Comparison of ENCODE assay signal across 11 mouse cellular contexts in genomic region chr15:97965311-97966045, GRCm38 (mm10). TPM values are rescaled to one million over a fixed set of nuclear protein-coding genes. Genes with fewer than 3 reads are reported as not detected.
DNase-seq lines count a peak whose midpoint lies in the region; ATAC-seq and TF ChIP-seq lines count a peak whose summit lies in the region.
"Had no signal": no experiment of that assay in that cellular context is flagged by ENCODE, and none has a peak within 500 bp of the region (broad histone marks: within the 10 kb centered on the region; RNA-seq: fewer than 3 reads in every experiment).

No protein-coding gene starts in this region.

- H3K27me3 ChIP-seq in forebrain, embryonic 13.5 days = no peaks in the 10 kb centered on the region
- no peaks in the 10 kb centered on the region for H3K27me3 ChIP-seq in hindbrain, postnatal 0 days (ENCODE audit: insufficient read depth, low read length)

- H3K36me3 ChIP-seq in forebrain, embryonic 13.5 days (ENCODE audit: poor library complexity, severe bottlenecking) = no peaks in the 10 kb centered on the region; the same call in 1 of the 2 replicates
- 0 out of 2 replicates have a peak, but pooled peaks cover 5% of the 10 kb centered on the region for H3K36me3 ChIP-seq in hindbrain, postnatal 0 days (ENCODE audit: insufficient read depth, low read length)

- intact Hi-C loops in left cerebral cortex, adult 2 months (cut with DNase I) = no loop called here

- peak overlapping the region; percentile 72 for H3K4me2 ChIP-seq in forebrain, embryonic 13.5 days
- peak overlapping the region; percentile 66 for H3K4me2 ChIP-seq in hindbrain, postnatal 0 days (ENCODE audit: low read depth, low read length)

- DNase-seq in retina, postnatal 1 day = peak; percentile 66
- no peak for DNase-seq in retina, embryonic 14.5 days (ENCODE audit: low spot score)
- DNase-seq in hindbrain, postnatal 0 days (ENCODE audit: low spot score) = peak; percentile 50
- no peak for DNase-seq in right cerebral cortex, postnatal 14 days
- DNase-seq in urinary bladder, adult 2 months (ENCODE audit: low spot score) = no peak
- DNase-seq in left cerebral cortex, adult 2 months (ENCODE audit: extremely low spot score in 1 of 2, low spot score in 2 of 2) = no peak
- DNase-seq: kidney, postnatal 14 days; lung, adult 18-20 months; thymus, postnatal 25 days had no signal

- H3K4me3 ChIP-seq in forebrain, embryonic 13.5 days = 0 out of 2 replicates have a peak overlapping the region, but pooled peaks have one; percentile 55
- H3K4me3 ChIP-seq in hindbrain, postnatal 0 days (ENCODE audit: low read length) = peak overlapping the region; percentile 55
- no peak overlapping the region for H3K4me3 ChIP-seq in left cerebral cortex, adult 2 months

- peaks cover 19% of the 10 kb centered on the region for H3K4me1 ChIP-seq in forebrain, embryonic 13.5 days
- 0 out of 2 replicates have a peak, but pooled peaks cover 8% of the 10 kb centered on the region for H3K4me1 ChIP-seq in hindbrain, postnatal 0 days (ENCODE audit: insufficient read depth, low read length)

- WGBS in forebrain, embryonic 13.5 days = 52% methylated on average over 17 of the region's 17 CpGs
- WGBS in hindbrain, postnatal 0 days = 55% methylated on average over 17 of the region's 17 CpGs

- peak overlapping the region; percentile 74; the same call in 1 of the 2 replicates for H3K9ac ChIP-seq in forebrain, embryonic 13.5 days
- no peak overlapping the region for H3K9ac ChIP-seq in hindbrain, postnatal 0 days (replicated peaks; ENCODE audit: low read length)

- H3K27ac ChIP-seq in forebrain, embryonic 13.5 days = no peak overlapping the region
- H3K27ac ChIP-seq in hindbrain, postnatal 0 days = peak overlapping the region; percentile 81
- no peak overlapping the region for H3K27ac ChIP-seq in left cerebral cortex, adult 2 months

- no peak for TF ChIP-seq CTCF in hindbrain, postnatal 0 days (IDR thresholded peaks at IDR 0.05; ENCODE audit: low read depth)
- TF ChIP-seq CTCF in left cerebral cortex, adult 2 months (IDR thresholded peaks at IDR 0.05) = no peak

- H3K9me3 ChIP-seq in forebrain, embryonic 13.5 days (replicated peaks) = no peaks in the 10 kb centered on the region
- no peaks in the 10 kb centered on the region for H3K9me3 ChIP-seq in hindbrain, postnatal 0 days (ENCODE audit: low read length)

- no peak for ATAC-seq in forebrain, embryonic 13.5 days
- no peak for ATAC-seq in hindbrain, postnatal 0 days

RNA-seq across cellular contexts. Expression of gene Tmem106c, which starts 1.5 kb away (rescaled TPM):
- polyA plus RNA-seq in forebrain, embryonic 13.5 days (2015; fragmentation: Nextera tagmentation; extraction: Ambion mirVana) = 46.9 and 56.2 TPM in 2 replicates
- total RNA-seq in hindbrain, postnatal 0 days (2014; rRNA removed) = 53.7 and 57.9 TPM in 2 replicates
- polyA plus RNA-seq in hindbrain, postnatal 0 days (2015; fragmentation: Nextera tagmentation; extraction: Ambion mirVana) = 55.9 and 57.9 TPM in 2 replicates
- 65.7 and 80.9 TPM in 2 replicates for polyA plus RNA-seq in urinary bladder, adult 2 months (2012; rRNA removed)
- total RNA-seq in left cerebral cortex, adult 2 months (2021) = 10 to 100 TPM; 26.6 to 31.7 TPM

RNA-seq across cellular contexts. Expression of gene Col2a1, which starts 39.0 kb away (rescaled TPM):
- 31.8 and 39.6 TPM in 2 replicates for polyA plus RNA-seq in forebrain, embryonic 13.5 days (2015; fragmentation: Nextera tagmentation; extraction: Ambion mirVana)
- total RNA-seq in hindbrain, postnatal 0 days (2014; rRNA removed) = 19.3 and 28.9 TPM in 2 replicates
- 7.4 and 8.1 TPM in 2 replicates for polyA plus RNA-seq in hindbrain, postnatal 0 days (2015; fragmentation: Nextera tagmentation; extraction: Ambion mirVana)
- polyA plus RNA-seq in urinary bladder, adult 2 months (2012; rRNA removed) = 0.08 and 0.10 TPM in 2 replicates
- total RNA-seq in left cerebral cortex, adult 2 months (2021) = under 1 TPM; 0.61 to 0.63 TPM
- total RNA-seq: megakaryocyte-erythroid progenitor cell, adult 5-6 weeks had no signal

RNA-seq across cellular contexts. Expression of gene Vdr, which starts 55.0 kb away (rescaled TPM):
- polyA plus RNA-seq in forebrain, embryonic 13.5 days (2015; fragmentation: Nextera tagmentation; extraction: Ambion mirVana) = 0.05 TPM in 1 of 2 replicates, not detected in the other
- 0.26 and 0.29 TPM in 2 replicates for total RNA-seq in hindbrain, postnatal 0 days (2014; rRNA removed)
- 0.38 and 0.76 TPM in 2 replicates for polyA plus RNA-seq in hindbrain, postnatal 0 days (2015; fragmentation: Nextera tagmentation; extraction: Ambion mirVana)
- polyA plus RNA-seq in urinary bladder, adult 2 months (2012; rRNA removed) = 1.3 and 1.6 TPM in 2 replicates
- total RNA-seq in left cerebral cortex, adult 2 months (2021) = under 1 TPM; 0.32 to 0.79 TPM

Comparison
In these comparisons a context has a peak if more than half of its experiments do, and no peak if none do; other contexts are left out.
1. DNase-seq: peak in retina, postnatal 1 day (single experiment) and hindbrain, postnatal 0 days (single experiment); none in retina, embryonic 14.5 days (single experiment), right cerebral cortex, postnatal 14 days (single experiment), urinary bladder, adult 2 months (single experiment) and left cerebral cortex, adult 2 months (0 of 2).